Mouse (Mus musculus) spleen, adult 12 weeks (tissue): ENCODE results near the gene Slc35b3.

Source experiments
- DNase-seq: peaks from one replicate; pipeline ENCODE4 v3.0.0; 2022; ENCODE audit warnings: low spot score

Slc35b3 gene

DNA sequence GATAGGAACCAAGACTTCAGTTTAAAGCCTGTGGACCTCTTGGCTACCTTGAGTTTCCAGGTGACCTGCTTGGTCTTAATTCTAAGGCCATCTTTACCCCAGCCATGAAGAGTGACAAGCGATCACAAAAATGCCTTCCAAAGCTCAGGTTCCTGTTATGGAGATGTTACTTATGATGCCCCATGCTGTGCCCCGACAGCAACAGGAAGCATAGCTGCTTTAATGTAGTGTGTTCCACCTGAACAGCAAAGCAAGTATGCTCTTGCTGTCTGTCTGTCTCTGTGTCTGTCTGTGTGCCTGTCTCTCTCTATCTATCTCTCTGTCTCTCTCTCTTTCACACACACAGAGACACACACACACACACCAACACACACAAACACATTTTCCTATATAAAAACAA lies 22.2 kb downstream of the Slc35b3 start:
- DNase-seq: no peak

DNA sequence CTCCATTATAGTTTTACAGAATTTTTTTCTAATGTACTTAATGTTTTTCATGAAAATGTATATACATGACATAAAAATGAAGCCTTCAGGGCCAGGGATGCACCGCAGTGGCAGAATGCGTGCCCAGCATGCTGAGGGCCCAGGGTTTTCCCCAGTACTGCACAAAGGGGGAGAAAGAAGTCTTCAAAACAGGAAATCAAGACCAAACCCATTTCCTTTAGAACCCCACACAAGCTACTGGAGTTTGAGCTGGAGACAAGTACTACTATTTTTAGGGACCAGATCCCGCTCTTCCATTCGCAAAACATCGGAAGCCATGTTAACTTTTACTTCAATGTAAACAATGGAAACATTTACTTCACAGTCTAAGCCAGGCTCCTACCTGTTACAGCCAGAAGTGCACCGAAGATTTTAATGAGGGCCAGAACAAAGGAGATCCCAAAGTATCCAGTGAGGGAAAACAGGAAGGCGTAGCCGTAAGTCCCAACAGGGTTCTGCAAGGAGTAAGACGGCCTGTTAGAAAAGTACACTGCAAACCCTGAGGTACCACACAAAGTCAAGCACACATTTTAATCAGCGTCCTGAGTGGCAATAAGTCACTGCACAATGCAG lies 23.7 kb downstream of the Slc35b3 start:
- no peak for DNase-seq

DNA sequence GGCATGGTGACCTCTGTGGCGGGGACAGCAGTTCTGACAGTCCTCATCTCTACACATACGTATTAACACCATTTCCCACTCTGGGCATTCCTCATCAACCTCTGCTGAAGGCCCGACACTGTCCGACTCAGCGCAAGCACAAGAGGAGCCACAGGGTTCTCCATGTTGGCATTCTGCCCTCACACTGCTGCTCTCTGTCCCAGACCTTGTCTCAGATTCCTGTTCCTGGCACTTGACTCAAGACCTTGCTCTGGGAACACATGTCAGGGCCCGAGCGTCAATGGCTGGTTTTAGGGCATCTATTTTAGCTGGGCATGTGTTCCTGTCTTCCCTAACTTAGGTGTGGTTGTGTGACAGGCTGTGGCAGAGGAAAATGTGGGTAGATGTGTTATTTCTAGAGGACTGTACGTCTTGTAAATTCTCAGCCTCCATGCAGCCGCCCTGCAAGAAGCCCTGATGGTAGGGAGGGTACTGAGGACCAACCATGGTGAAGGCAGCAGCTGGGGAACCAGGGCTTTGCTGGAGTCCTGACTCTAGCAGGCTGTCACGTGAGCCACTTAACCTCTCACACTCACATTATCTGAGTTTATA lies 24.7 kb downstream of the Slc35b3 start:
- DNase-seq: no peak

DNA sequence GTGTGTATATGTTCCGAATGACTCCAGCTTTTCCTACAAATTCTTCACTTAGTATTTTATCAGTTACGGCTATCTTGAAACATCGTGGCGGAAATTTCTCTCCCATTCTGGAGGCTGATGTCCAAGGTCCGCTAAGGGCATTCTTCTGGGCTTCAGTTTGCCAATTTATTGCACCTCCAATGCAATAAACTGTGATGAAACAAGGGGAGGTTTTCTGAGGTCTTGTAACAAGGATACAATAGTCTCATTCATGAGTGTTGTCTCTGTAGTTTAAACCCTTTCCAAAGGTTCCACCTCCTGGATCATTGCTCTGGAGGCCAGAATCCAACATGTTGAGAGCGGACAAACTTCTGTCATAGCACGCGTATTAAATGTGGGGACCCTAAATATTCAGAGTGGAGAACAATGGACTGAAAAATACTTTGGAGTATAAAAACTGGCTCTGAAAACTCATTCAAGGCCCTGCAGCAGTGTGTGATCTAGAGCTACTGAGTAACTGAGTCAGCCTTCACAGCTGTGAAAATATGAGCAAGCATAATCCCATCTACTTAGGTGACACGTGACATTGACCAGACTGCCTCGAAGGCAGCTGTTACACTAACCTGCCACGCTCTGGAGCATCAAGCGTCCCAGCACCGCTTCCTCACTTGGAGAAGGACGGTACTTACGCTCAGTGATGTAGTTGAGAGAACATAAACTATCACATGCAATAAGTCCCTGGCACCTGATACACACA lies 30.7 kb downstream of the Slc35b3 start:
- DNase-seq: no peak

DNA sequence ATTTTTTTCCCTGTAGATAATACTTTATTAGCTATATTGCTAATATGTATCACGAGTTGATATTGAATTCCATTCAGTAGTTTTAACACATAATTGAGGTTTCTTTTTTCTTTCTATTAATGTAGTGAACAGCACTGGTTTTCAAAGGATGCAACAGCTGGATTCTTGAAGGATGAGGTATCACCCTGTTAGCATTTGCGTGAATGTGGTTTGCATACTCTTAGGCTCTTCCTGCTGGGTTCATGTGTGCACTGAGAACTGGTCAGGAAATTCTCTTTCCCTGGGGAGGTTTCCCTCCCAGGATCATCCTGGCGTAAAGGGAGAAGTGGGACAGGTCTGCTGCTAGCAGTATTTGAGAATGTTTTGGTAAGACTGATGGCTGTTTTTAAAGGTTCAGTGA lies 38.0 kb downstream of the Slc35b3 start:
- no peak for DNase-seq

DNA sequence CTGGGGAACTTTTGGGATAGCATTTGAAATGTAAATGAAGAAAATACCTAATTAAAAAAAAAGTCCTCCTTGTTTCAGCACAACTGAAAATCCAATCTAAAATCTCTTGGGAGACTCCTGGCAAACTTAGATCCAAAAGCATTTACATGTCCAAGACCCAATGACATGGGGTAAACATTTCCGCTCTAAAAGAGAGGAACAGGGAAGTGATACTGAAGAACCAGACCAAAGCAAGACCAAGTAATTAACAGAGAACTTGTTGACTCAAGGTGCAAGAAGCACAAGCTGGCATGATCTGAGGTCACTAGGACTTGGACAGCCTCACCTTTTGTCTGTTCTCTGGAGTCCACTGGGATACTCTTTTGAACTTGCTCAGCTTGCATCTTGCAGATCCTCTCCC lies 39.4 kb downstream of the Slc35b3 start:
- no peak for DNase-seq

DNA sequence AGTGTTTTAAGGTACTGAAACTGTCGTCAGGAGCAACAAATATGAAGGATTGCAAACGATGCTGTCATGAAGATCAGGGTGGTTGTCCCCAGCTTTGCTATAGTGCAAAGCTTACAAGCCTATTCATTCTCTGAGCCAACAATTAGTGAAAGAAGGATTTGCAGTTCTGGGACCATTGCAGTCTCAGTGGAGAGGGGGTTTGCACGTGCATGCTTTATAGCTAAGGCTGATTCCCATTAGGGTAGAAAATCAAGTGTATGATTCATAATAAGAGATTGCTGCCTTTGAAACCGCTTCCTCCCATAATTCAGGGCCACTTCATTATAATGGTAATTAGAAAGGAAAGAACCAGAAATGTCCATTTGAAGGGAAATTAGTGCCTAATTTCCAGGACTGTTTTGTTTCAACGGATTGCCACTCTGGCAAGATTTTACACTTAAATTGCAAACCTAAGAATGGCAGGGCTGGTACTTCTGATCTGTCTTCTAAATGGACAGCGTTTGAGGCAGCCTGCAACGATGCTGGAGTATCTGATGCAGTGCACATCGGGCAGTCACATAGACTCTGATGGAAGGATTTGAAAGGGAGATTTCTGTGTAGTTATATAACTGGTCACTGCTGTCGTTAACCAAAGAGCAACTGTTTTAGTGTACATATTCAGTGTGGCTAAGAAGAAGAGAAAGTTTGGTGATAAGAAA lies 42.3 kb downstream of the Slc35b3 start:
- DNase-seq: no peak

DNA sequence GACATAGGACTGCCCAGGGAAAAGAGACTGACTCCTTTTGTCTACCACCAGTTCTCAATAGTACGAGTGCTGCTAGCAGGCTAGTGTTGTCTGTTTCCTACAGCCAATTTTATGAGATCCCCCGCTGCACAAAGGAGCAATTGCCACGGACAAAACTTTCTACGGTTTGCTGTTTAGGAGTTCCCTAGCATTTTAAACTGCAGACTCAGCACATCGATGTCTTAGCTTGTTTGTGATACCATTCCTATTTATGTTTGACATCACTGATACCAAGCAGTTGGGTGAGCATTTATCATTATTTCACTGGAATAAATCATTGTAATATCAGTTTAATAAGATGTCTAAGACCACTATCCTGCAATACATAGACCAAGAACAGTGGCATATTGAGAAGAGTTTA lies 43.1 kb downstream of the Slc35b3 start:
- no peak for DNase-seq

DNA sequence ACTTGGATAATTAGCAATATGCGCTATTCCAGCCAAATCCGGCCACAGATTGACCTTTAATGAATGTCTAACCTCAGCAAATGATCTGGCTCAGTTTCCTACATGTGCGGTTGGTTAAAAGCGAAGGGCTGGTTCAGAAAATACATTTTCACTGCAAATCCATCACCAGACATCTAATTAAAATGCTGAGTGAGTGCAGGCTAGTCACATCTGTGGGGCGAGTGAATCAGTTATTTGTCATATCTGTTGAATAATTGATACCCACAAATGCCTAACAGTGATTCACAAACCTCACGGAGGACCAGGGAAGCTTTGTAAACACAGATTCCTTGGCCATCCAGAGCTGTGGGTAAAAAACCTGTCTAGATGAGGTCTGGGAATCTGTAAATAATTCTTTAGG lies 45.9 kb downstream of the Slc35b3 start:
- no peak for DNase-seq

DNA sequence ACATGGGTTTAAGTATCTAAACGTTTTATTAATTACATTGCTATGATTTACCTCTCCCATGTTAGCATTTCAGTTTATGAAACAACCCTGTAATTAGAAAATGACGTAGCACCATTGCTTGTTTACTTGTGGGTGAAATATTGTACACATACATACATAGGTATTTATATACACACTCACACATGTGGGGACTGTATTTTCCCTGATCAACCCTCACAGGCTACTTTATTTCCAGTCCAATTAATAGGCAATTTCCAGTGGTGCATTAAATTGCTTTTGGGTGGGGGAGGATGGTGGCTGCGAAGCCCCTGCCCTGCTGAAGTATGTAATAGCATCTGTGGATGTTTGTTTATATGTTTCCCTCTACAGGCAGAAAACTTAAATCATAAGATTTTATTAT lies 68.3 kb downstream of the Slc35b3 start:
- no peak for DNase-seq
